Mouse (Mus musculus) gastrocnemius, postnatal 4 days (tissue): ENCODE measurements at regions not wholly inside any gene's neighbourhood (a gene's known extent, or its start where the extent isn't known, plus 50 kb on each side); places are given as distances from the start of the nearest gene placed in this dataset.

Experiments used
- DNase-seq, 2 experiments: peaks; one replicate each; pipeline ENCODE4 v3.0.0; 2021 to 2022; ENCODE audit warnings: low spot score in 2 of 2, mixed read lengths in 2 of 2

DNA sequence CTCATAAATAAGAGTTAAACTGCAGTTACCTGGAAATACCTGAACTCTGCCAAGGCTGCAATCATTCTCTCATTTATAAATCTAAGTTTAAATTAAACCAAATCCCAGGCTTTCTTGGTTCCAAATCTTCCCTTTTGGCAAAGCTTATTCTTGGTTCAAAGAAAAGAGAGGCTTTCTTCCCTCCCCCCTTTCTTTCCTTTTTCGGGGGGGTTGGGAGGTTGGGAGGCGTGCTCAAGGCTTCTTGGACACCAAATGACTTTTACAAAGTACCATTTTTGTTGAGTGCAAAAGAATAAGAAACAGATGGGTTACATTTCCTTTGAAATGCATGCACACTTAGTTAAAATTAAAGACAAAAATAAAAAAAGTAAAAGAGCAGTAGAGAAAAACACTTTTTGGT lies 105.4 kb upstream of the Mroh9 start:
- DNase-seq, result no peak

- no peak for DNase-seq
These were observed 96.4 kb upstream of the Mroh9 start for GRCm38 (mm10) chr1:163181851-163182250.

DNA sequence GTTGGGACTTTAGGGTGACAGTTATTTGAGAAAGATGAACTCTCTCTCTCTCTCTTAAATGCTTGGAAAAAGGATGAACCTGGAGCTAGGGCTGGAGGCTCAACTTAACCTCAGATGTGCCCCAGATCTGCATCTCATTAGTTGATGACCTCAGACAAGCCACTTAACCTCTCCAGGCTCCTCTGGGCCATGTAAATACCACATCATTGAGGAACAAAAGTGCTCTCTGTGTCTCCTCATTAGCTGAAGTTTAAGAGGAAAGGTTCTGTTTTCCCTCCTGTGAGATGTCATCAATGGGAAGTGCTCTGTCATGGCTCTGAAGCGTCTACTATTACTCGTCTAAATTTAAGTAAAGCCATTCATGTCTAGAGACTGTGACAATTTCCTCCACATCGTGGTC lies 91.5 kb upstream of the Mroh9 start:
- DNase-seq, result no peak

GRCm38 (mm10) chr1:163167051-163167450 lies 81.6 kb upstream of the Mroh9 start:
- DNase-seq, result peak; percentile 38 to 72

GRCm38 (mm10) chr1:163163636-163164035 lies 78.2 kb upstream of the Mroh9 start:
- no peak for DNase-seq

DNA sequence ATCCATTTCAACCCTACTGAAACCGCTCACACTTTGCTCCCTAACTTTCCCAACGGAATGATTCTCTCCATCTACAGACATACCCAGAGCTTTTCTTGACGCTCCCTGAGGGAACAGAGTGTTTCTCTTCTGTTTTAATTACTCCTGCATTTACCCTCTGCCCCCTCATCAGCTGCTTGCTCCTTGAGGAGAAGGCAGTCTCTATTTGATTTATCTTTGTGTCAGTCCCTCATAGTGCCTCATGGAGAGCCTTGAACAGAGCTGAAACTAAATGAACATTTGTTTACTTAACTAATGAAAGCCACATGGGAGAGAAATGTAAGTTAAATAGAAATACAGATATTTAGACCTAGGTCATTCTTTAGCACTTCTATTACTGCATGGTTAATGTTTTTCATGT lies 74.4 kb upstream of the Mroh9 start:
- DNase-seq, result no peak

DNA sequence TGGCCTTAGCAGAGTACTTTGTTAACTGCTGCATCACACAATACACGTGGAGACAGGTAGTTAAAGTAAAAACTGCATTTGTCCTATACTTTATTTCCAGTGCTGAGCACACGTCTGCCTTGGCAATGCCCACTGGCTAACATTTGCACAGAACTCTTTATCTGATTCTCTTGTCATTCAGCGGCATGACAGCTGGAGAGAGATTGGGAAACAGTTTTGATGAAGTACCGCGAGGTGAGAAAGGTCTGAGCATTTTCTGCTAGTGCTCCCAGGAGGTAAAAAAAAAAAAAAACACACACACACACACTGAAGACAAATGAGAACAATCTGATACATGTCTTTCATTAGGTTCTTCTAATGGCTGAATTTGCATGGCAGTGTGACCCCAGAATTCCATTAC lies 73.0 kb upstream of the Mroh9 start:
- no peak for DNase-seq

DNA sequence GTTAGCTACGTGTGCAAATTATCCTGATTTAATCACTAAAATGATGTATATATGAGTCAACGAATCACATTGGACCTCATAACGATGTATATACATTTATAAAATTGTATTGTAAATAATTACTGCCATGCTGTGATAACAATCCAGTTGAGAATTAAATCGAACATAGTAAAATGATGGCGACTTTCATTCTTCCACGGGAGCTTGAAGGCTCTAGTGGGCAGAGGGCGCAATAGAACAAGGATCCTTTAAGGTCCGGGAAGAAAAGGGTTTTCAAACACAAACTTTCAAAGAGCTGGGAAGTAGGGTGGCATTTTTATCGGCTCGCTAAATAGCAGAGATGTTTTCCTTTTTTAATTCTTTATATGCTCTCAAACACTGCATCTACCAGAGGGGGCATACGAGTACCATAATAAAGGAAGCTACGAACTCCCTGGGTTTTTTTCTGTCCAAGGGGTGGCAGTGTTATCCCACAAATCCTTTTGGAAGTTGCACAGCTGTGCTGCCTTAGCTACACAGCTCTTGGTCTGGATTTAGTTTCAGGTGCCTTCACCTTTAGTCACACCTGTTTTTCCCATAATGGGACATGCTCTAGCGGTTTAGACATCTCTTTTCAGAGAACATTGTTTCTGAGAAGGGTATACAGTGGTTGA lies 64.9 kb upstream of the Mroh9 start:
- DNase-seq, result peak; percentile 31 to 70

- no peak for DNase-seq
These were observed 61.2 kb upstream of the Mroh9 start for GRCm38 (mm10) chr1:163146641-163147040.

DNA sequence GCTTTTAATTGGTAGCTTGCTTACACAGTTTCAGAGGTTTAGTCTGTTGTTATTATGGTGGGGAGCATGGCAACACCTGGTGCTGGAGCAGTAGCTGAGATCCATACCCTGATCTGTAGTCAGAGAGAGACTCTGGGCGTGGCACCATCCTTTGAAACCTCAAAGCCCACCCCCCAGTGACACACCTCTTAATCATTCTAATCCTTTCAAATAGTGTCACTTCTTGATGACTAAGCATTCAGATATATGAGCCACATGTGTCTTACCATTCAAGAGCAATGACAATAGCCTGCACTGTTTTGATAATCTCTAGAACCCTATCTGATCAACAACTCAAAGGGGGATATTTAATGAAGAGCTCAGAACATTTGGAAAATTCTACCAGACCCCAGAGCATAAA lies 57.6 kb upstream of the Mroh9 start:
- no peak for DNase-seq

DNA sequence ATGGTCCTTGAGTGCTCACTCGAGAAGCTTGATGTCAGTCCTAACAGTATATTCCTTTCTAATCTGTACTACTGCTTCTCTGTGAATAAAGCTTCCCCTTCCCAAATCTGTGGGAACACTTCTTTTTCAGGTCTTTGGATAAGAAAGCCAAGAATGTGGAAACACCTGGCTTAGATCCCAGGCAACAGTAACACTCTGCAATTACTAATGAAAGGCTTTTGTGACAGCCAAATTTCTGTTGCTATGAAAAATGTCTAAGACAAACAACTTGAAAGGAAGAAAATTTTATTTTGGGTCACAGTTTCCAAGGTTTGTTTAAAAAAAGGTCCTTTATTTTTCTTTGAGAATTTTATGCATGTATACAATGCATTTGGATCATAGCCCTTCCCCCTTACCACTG lies 56.0 kb upstream of the Mroh9 start:
- DNase-seq, result no peak

GRCm38 (mm10) chr1:163138179-163138578 lies 52.7 kb upstream of the Mroh9 start:
- no peak for DNase-seq
